Mouse (Mus musculus): ENCODE results near the gene Bin2. TPM values are rescaled to one million over a fixed set of nuclear protein-coding genes. Genes with fewer than 3 reads are reported as not detected.

The Bin2 gene
- total and polyA plus RNA-seq, 3 experiments: 51.4 to 89.9 (median 64.8) TPM

DNA sequence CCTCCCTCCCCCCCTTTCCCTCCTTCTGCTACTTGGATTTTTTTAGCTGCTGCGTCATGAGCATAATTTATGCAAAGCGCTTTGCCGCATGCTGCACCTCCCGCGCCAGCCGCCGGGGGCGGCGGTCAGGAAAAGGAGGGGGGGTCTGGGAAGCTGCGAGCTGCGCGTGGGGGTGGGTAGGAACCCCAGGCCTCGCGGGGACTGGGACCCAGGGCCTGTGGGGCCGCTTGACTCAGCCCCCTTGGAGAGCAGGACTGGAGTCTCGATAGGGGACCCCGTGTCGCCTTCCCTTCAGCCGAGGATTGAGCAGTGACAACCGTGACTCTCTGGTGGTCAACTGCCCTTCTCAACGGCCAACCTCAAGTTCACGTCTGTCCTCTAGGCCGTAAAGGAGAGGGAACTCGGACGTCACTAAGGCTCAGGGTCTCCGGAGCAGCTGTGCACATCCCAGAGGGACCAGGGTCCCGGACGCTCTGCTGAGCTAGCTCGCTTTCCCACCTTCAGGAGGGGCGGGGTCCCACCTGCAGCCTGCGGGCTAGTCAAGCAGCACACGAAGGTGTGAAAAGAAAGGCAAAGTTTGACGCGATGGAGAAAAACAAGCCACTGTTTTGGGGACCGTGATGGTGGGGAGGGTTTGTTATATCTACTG, 69.2 kb downstream of the Bin2 start:
- H3K4me1 ChIP-seq (ENCODE audit: control insufficient read depth in 1 of 2, insufficient read depth in 2 of 2): peaks cover 18 to 49% of the 10 kb centered on the region in 2 experiments
- H3K27me3 ChIP-seq (replicated peaks): peaks cover 18% of the 10 kb centered on the region
- H3K36me3 ChIP-seq (replicated peaks in 1 of 2; ENCODE audit: control insufficient read depth in 1 of 2, insufficient read depth in 1 of 2, low read length in 1 of 2): no peaks in the 10 kb centered on the region
- no peaks in the 10 kb centered on the region for H3K79me2 ChIP-seq (replicated peaks; ENCODE audit: control insufficient read depth, extremely low read depth, insufficient read depth, poor library complexity, severe bottlenecking)
- in situ Hi-C loops (cut with MboI; ENCODE audit: low pct_ligation_motif_present, low pct_unique_long_range_greater_than_20kb, low sequenced_read_pairs) (no loop called here), dilution Hi-C loops (cut with MboI; ENCODE audit: extremely low pct_ligation_motif_present, extremely low pct_unique_long_range_greater_than_20kb, low sequenced_read_pairs) (no loop called here)
- peak overlapping the region; percentile 95 for H3K9ac ChIP-seq (ENCODE audit: insufficient read depth, low read depth)
- peak; percentile 84 for DNase-seq (ENCODE audit: extremely low read depth)
- no peak overlapping the region; the same call in 1 of the 2 replicates for H3K27ac ChIP-seq (ENCODE audit: insufficient read depth, low read depth)
- peak overlapping the region in 2 of 3 experiments; percentile 64 to 90 for H3K4me3 ChIP-seq (replicated peaks in 1 of 3; ENCODE audit: low read depth in 2 of 3, low read length in 2 of 3, poor library complexity in 1 of 3)
- TF ChIP-seq CHD2 (IDR thresholded peaks at IDR 0.05; ENCODE audit: low read length): peak; percentile 57
- peak in 1 of 2 experiments; percentile 58; a peak in 2 of 4 replicates for TF ChIP-seq CTCF (conservative IDR thresholded peaks at IDR 0.05 in 1 of 2, IDR thresholded peaks at IDR 0.05 in 1 of 2; ENCODE audit: low read depth in 2 of 2, low read length in 2 of 2)
- peak; percentile 5; the same call in 1 of the 2 replicates for TF ChIP-seq UBTF (IDR thresholded peaks at IDR 0.05; ENCODE audit: low read depth, low read length)
- 0 out of 2 replicates have a peak, but pooled peaks have one; percentile 41 for TF ChIP-seq IRF4 (IDR thresholded peaks at IDR 0.05; ENCODE audit: low read depth, low read length)
- TF ChIP-seq MXI1 (IDR thresholded peaks at IDR 0.05; ENCODE audit: low read depth, low read length): peak; percentile 79
- TF ChIP-seq NELFE (IDR thresholded peaks at IDR 0.05; ENCODE audit: low read depth, low read length): 0 out of 2 replicates have a peak, but pooled peaks have one; percentile 7
- no peak for TF ChIP-seq JUND (conservative IDR thresholded peaks at IDR 0.05; ENCODE audit: low read depth, low read length)
- no peak for TF ChIP-seq KAT2A (IDR thresholded peaks at IDR 0.05; ENCODE audit: insufficient replicate concordance, low read length)
- 0 out of 2 replicates have a peak, but pooled peaks have one; percentile 22 for TF ChIP-seq POLR2A (IDR thresholded peaks at IDR 0.05; ENCODE audit: low read depth, low read length)
- TF ChIP-seq ZNF384 (IDR thresholded peaks at IDR 0.05; ENCODE audit: low read depth, low read length): peak; percentile 84
- TF ChIP-seq PAX5 (IDR thresholded peaks at IDR 0.05; ENCODE audit: low read length): no peak
- peak; percentile 50; the same call in 1 of the 2 replicates for TF ChIP-seq TCF12 (IDR thresholded peaks at IDR 0.05; ENCODE audit: low read depth, low read length)
- peak; percentile 95 for TF ChIP-seq MAZ (IDR thresholded peaks at IDR 0.05; ENCODE audit: low read depth, low read length)
- no peak for TF ChIP-seq USF2 (conservative IDR thresholded peaks at IDR 0.05; ENCODE audit: low read depth, low read length)
- TF ChIP-seq MYC (IDR thresholded peaks at IDR 0.05; ENCODE audit: low read depth, low read length): no peak
- no peak for TF ChIP-seq ZC3H11A (IDR thresholded peaks at IDR 0.05; ENCODE audit: low read depth, low read length)
- TF ChIP-seq MAX (IDR thresholded peaks at IDR 0.05; ENCODE audit: low read length): peak; percentile 39; the same call in 1 of the 2 replicates
- TF ChIP-seq RCOR1 (conservative IDR thresholded peaks at IDR 0.05; ENCODE audit: low read depth, low read length): no peak
- no peak for TF ChIP-seq TBP (conservative IDR thresholded peaks at IDR 0.05; ENCODE audit: low read depth, low read length)
- no peak for TF ChIP-seq USF1 (IDR thresholded peaks at IDR 0.05; ENCODE audit: low read depth, low read length)
- no peak for TF ChIP-seq ZMIZ1 (IDR thresholded peaks at IDR 0.05; ENCODE audit: low read depth, low read length)
- TF ChIP-seq HCFC1 (IDR thresholded peaks at IDR 0.05; ENCODE audit: low read depth, low read length): 0 out of 2 replicates have a peak, but pooled peaks have one; percentile 23
- peak; percentile 85 for TF ChIP-seq MEF2A (IDR thresholded peaks at IDR 0.05; ENCODE audit: borderline replicate concordance, low read depth, low read length)
- TF ChIP-seq CHD1 (IDR thresholded peaks at IDR 0.05; ENCODE audit: low read depth, low read length): no peak
- peak; percentile 41; the same call in 1 of the 2 replicates for TF ChIP-seq ELF1 (IDR thresholded peaks at IDR 0.05; ENCODE audit: low read depth, low read length)
- peak; percentile 47 for TF ChIP-seq ETS1 (conservative IDR thresholded peaks at IDR 0.05; ENCODE audit: low read depth, low read length)
- TF ChIP-seq SIN3A (IDR thresholded peaks at IDR 0.05; ENCODE audit: low read length): no peak
- no peak for TF ChIP-seq JUN (IDR thresholded peaks at IDR 0.05; ENCODE audit: insufficient read depth, low read depth, low read length)
- TF ChIP-seq BHLHE40 (IDR thresholded peaks at IDR 0.05; ENCODE audit: low read depth, low read length): peak; percentile 25; the same call in 1 of the 2 replicates
- no peak for TF ChIP-seq POLR2AphosphoS2 (IDR thresholded peaks at IDR 0.05; ENCODE audit: low read depth, low read length)
- peak; percentile 34; the same call in 1 of the 2 replicates for TF ChIP-seq NRF1 (IDR thresholded peaks at IDR 0.05; ENCODE audit: low read depth, low read length)
- TF ChIP-seq E2F4 (IDR thresholded peaks at IDR 0.05; ENCODE audit: insufficient replicate concordance, low read depth, low read length): no peak
- TF ChIP-seq RAD21 (IDR thresholded peaks at IDR 0.05; ENCODE audit: low read depth, low read length): no peak
- no peak for TF ChIP-seq ZKSCAN1 (IDR thresholded peaks at IDR 0.05; ENCODE audit: borderline replicate concordance, low read depth, low read length)
- TF ChIP-seq GABPA (IDR thresholded peaks at IDR 0.05; ENCODE audit: insufficient replicate concordance, low read depth, low read length): no peak
- no peak for TF ChIP-seq EP300 (IDR thresholded peaks at IDR 0.05; ENCODE audit: low read length)
- no peak for TF ChIP-seq MAFK (IDR thresholded peaks at IDR 0.05; ENCODE audit: insufficient replicate concordance, low read length)
- no peak for TF ChIP-seq SMC3 (IDR thresholded peaks at IDR 0.05; ENCODE audit: low read depth, low read length)
- H3K9me3 ChIP-seq (replicated peaks; ENCODE audit: low read length): no peaks in the 10 kb centered on the region
- peak overlapping the region; percentile 77 for H3K4me2 ChIP-seq (ENCODE audit: insufficient read depth, low read depth, poor library complexity, severe bottlenecking)

Data from CH12.LX (cell line).